Mouse (Mus musculus) forebrain, postnatal 0 days (tissue): Measurements from ENCODE around the gene Cd3eap. TPM values are rescaled to one million over a fixed set of nuclear protein-coding genes. Genes with fewer than 3 reads are reported as not detected.

Experiments used
- ATAC-seq: fragments of 200-750 bp; cut with Nextera tagmentation; 2 replicates; pipeline ENCODE4 v1.8.0; 2017; ENCODE audit warnings: mild to moderate bottlenecking, moderate library complexity
- DNase-seq: peaks from one replicate; pipeline ENCODE4 v3.0.0-alpha.2; 2015
- H3K27ac ChIP-seq: fragments of 300-500 bp; sonication (generic); 2 replicates; pipeline ENCODE4 v1.5.1; 2014; ENCODE audit warnings: low read depth, mild to moderate bottlenecking, antibody characterized with exemption, low read length, moderate library complexity, mixed read lengths
- H3K27me3 ChIP-seq: fragments of 300-500 bp; sonication (generic); 2 replicates; pipeline ENCODE4 v1.6.1; 2014; ENCODE audit warnings: mild to moderate bottlenecking, low read length, mixed read lengths; ENCODE audit not compliant: insufficient read depth
- H3K36me3 ChIP-seq: fragments of 300-500 bp; sonication (generic); 2 replicates; pipeline ENCODE4 v1.6.1; 2014; ENCODE audit warnings: mild to moderate bottlenecking, moderate library complexity; ENCODE audit not compliant: insufficient read depth
- H3K4me1 ChIP-seq: fragments of 300-500 bp; sonication (generic); 2 replicates; pipeline ENCODE4 v1.6.1; 2014; ENCODE audit warnings: antibody characterized with exemption; ENCODE audit not compliant: insufficient read depth
- H3K4me2 ChIP-seq: fragments of 300-500 bp; sonication (generic); 2 replicates; pipeline ENCODE4 v1.6.1; 2014; ENCODE audit warnings: low read depth, mild to moderate bottlenecking, moderate library complexity
- H3K4me3 ChIP-seq: fragments of 300-500 bp; sonication (generic); 2 replicates; pipeline ENCODE4 v1.5.1; 2014; ENCODE audit warnings: low read depth, low read length, mixed read lengths
- H3K9ac ChIP-seq: fragments of 300-500 bp; sonication (generic); 2 replicates; pipeline ENCODE4 v1.6.1; 2014; ENCODE audit warnings: mild to moderate bottlenecking
- H3K9me3 ChIP-seq: fragments of 300-500 bp; sonication (generic); 2 replicates; pipeline ENCODE4 v1.6.1; 2016; ENCODE audit warnings: low read length
- CTCF ChIP-seq: sonication (generic); IDR thresholded peaks from 2 replicates; pipeline ENCODE4 v1.5.1; 2016; ENCODE audit warnings: antibody characterized with exemption, control low read depth, low read depth
- WGBS: fragments of 180-500 bp; shearing (Covaris S2); extraction: QIAGEN DNeasy Blood & Tissue Kit; methylation state at CpG from one replicate; pipeline ENCODE4 v1.1.7; 2014; 5-methylcytosine and 5-hydroxymethylcytosine counted together
- polyA plus RNA-seq: library from polyadenylated mRNA; unstranded; fragments of >200 nt; fragmentation: Nextera tagmentation; extraction: Ambion mirVana; gene quantifications from 2 replicates; pipeline ENCODE4 v1.2.1, GENCODE M21; 2015
- total RNA-seq: library from RNA; depleted of rRNA; stranded (reverse); fragments of >200 nt; gene quantifications from 2 replicates; pipeline ENCODE4 v1.2.3, GENCODE M21; 2014

Gene Cd3eap
- total and polyA plus RNA-seq, 2 experiments from 2014 or later = 12.1 to 21.6 TPM

GRCm38 (mm10) chr7:19363881-19364280 is 4.6 kb upstream of the Cd3eap start:
- ATAC-seq = no peak

DNA sequence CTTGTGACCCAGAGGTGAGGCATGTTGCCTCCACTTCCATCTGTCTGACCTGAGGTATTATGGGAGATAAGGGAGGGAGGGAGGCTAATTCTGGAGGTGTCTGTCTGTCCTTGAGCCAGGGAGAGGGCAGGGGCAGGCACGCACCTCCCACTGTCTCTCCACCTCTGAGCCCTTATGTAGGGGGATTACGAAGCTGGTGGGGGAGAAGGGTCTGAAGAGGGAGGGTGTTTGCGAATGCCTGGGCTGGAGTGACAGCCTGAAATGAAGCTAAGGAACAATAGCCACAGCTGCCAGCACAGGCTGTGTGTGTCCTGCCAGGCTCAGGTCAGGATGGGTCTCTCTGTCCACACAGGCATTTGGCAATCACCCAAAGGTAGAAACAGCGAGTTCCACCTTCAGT is 3.0 kb upstream of the Cd3eap start:
- H3K9me3 ChIP-seq = no peaks in the 10 kb centered on the region
- DNase-seq = no peak
- H3K27ac ChIP-seq = no peak overlapping the region
- no peak overlapping the region for H3K9ac ChIP-seq
- H3K4me1 ChIP-seq = no peaks in the 10 kb centered on the region; the same call in 1 of the 2 replicates
- H3K4me3 ChIP-seq = 0 out of 2 replicates have a peak overlapping the region, but pooled peaks have one; percentile 65
- no peak for TF ChIP-seq CTCF
- no peak for ATAC-seq
- no peaks in the 10 kb centered on the region for H3K27me3 ChIP-seq
- peaks cover 4% of the 10 kb centered on the region; the same call in 1 of the 2 replicates for H3K36me3 ChIP-seq
- no peak overlapping the region for H3K4me2 ChIP-seq
- 21% methylated on average over 4 of the region's 4 CpGs for WGBS

More at GRCm38 (mm10) chr7:19363881-19364280, 4.6 kb upstream of the Cd3eap start:
- Histone ChIP-seq H3K27ac (no peak overlapping the region), H3K4me3 (no peak overlapping the region), H3K4me2 (no peak overlapping the region), H3K4me1 (no peaks in the 10 kb centered on the region), H3K9me3 (no peaks in the 10 kb centered on the region), H3K27me3 (no peaks in the 10 kb centered on the region), H3K9ac (no peak overlapping the region), H3K36me3 (no peaks in the 10 kb centered on the region)
- no peak for DNase-seq
- WGBS = 6% methylated on average over 18 of the region's 18 CpGs
- TF ChIP-seq CTCF = peak; percentile 71

- Histone ChIP-seq H3K9ac (no peak overlapping the region), H3K4me2 (peak overlapping the region; percentile 95), H3K36me3 (peaks cover 9% of the 10 kb centered on the region; the same call in 1 of the 2 replicates), H3K4me1 (no peaks in the 10 kb centered on the region; the same call in 1 of the 2 replicates), H3K4me3 (peak overlapping the region; percentile 65), H3K27ac (no peak overlapping the region), H3K9me3 (no peaks in the 10 kb centered on the region), H3K27me3 (no peaks in the 10 kb centered on the region)
- 11% methylated on average over 16 of the region's 16 CpGs for WGBS
- ATAC-seq = no peak
- peak; percentile 70 for TF ChIP-seq CTCF
- DNase-seq = no peak
These were observed 2.4 kb upstream of the Cd3eap start for GRCm38 (mm10) chr7:19361720-19362119.

DNA sequence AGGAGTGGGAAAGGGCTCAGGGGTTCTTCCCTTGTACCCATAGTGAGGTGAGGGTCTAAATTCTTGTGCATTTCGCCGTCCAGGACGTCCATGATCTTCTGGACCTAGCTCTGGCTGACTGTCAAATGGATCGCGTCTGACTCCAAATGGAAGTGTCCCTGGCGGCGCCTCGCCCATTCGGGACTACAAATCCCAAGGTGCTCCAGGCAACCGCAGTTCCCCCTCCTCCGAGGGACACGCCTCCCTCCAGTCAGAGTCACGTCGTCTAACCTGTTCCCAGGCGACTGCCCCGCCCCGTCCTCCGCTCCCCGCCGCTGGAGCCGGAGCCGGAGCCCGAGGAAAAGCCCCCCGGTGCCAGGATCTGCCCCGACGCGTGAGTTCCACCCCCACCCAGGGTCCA is 1.7 kb upstream of the Cd3eap start:
- peak; percentile 88 for DNase-seq
- peaks cover 9% of the 10 kb centered on the region; the same call in 1 of the 2 replicates for H3K36me3 ChIP-seq
- peak; percentile 70 for ATAC-seq
- peak overlapping the region; percentile 42; the same call in 1 of the 2 replicates for H3K27ac ChIP-seq
- peak overlapping the region; percentile 95 for H3K4me2 ChIP-seq
- H3K9ac ChIP-seq = peak overlapping the region; percentile 26
- H3K4me1 ChIP-seq = no peaks in the 10 kb centered on the region; the same call in 1 of the 2 replicates
- TF ChIP-seq CTCF = no peak
- no peaks in the 10 kb centered on the region for H3K9me3 ChIP-seq
- H3K4me3 ChIP-seq = peak overlapping the region; percentile 65
- 1% methylated on average over 27 of the region's 27 CpGs for WGBS
- no peaks in the 10 kb centered on the region for H3K27me3 ChIP-seq

GRCm38 (mm10) chr7:19359892-19360641 is 784 bp upstream of the Cd3eap start:
- WGBS = 1% methylated on average over 45 of the region's 45 CpGs
- peak overlapping the region; percentile 65 for H3K4me3 ChIP-seq
- peak overlapping the region; percentile 42; the same call in 1 of the 2 replicates for H3K27ac ChIP-seq
- no peaks in the 10 kb centered on the region for H3K9me3 ChIP-seq
- H3K9ac ChIP-seq = peak overlapping the region; percentile 60; the same call in 1 of the 2 replicates
- H3K27me3 ChIP-seq = no peaks in the 10 kb centered on the region
- no peak for TF ChIP-seq CTCF
- peak; percentile 74 for DNase-seq
- ATAC-seq = peak; percentile 72
- H3K4me1 ChIP-seq = no peaks in the 10 kb centered on the region; the same call in 1 of the 2 replicates
- H3K4me2 ChIP-seq = peak overlapping the region; percentile 95
- H3K36me3 ChIP-seq = peaks cover 9% of the 10 kb centered on the region; the same call in 1 of the 2 replicates

DNA sequence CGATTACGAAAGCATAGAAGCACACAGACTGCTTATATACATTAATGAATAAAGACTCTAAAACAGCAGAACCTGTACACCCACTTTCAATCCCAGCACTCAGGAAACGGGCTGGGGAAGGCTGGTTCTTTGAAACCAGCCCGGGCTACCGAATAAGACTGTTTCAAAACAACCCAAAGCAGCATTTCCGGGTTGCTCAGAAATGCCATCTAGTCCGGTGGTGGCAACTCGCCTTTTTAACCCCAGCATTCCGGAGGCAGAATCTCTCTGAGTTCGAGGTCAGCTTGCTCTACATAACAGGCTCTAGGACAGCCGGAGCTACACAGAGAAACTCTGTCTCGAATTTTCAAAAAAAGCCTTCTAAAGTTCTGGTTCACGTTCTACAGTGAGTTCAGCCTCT is 649 bp downstream of the Cd3eap start:
- no peak overlapping the region for H3K27ac ChIP-seq
- TF ChIP-seq CTCF = no peak
- H3K36me3 ChIP-seq = peaks cover 18% of the 10 kb centered on the region
- ATAC-seq = no peak
- peak overlapping the region; percentile 65 for H3K4me3 ChIP-seq
- no peaks in the 10 kb centered on the region; the same call in 1 of the 2 replicates for H3K4me1 ChIP-seq
- peak overlapping the region; percentile 60 for H3K9ac ChIP-seq
- H3K4me2 ChIP-seq = peak overlapping the region; percentile 95
- no peaks in the 10 kb centered on the region for H3K9me3 ChIP-seq
- WGBS = 22% methylated on average over 13 of the region's 13 CpGs
- no peaks in the 10 kb centered on the region for H3K27me3 ChIP-seq
- no peak for DNase-seq
